Mouse (Mus musculus) brain, embryonic 14.5 days (tissue): ENCODE data around the gene Olfr282.

Source experiments
- CTCF ChIP-seq: fragments of 200-500 bp; IDR thresholded peaks from 2 replicates; pipeline ENCODE4 v1.5.1; 2012; ENCODE audit warnings: inconsistent platforms, mild to moderate bottlenecking, moderate library complexity, borderline replicate concordance; ENCODE audit not compliant: insufficient read depth, insufficient read length; ENCODE audit errors: extremely low read depth
- POLR2A ChIP-seq: fragments of 200-500 bp; IDR thresholded peaks from 2 replicates; pipeline ENCODE4 v1.6.1; 2012; ENCODE audit warnings: mild to moderate bottlenecking, inconsistent platforms, borderline replicate concordance; ENCODE audit not compliant: poor library complexity, insufficient read depth, insufficient read length, severe bottlenecking; ENCODE audit errors: extremely low read depth

DNA sequence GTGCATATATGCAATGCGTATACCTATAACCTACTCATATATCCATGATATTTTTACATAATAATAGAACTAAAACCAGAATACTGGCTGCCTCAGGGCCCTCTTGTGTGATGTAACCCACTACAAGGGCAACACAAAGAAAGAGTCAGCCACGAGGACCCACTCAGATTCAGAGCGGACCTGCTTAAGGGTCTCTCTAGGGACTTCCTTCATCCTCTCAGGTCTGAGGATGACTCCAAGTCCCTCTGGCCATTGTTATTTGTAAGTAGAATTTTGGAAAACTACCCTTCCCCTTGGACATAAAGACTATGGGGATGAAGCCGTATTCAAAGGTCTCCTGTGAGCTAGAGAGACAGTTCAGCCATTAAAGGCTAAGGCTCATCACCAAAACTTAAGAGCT lies 38.6 kb downstream of the Olfr282 start, which contains the start of gene OR5BS1P:
- TF ChIP-seq POLR2A (no peak), CTCF (no peak)
